Mouse (Mus musculus) cerebellum, adult 11 months (tissue): ENCODE measurements at regions not wholly inside any gene's neighbourhood (a gene's known extent, or its start where the extent isn't known, plus 50 kb on each side); places are given as distances from the start of the nearest gene placed in this dataset.

Experiments
- DNase-seq: peaks from one replicate; pipeline ENCODE4 v3.0.0; 2022

DNA sequence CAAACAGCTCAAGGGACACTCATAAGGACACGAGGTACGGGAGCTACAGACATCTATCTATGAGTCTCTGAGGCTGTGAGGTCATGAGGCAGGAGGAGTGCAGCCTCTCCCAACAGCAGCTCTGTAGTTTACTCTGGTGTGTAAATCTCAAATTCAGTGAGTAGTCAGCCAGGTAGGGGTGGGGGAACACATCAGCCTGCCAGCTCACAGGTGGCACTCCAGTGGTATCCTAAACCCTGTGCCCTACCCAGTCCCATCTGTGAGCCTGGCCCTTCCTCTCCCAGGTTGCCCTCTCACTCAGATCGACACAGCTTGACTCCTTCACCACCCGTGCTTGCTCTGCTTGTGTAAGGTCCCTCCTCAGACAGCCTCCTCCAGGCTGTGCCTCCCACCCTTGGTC is 202.2 kb downstream of the Sipa1l2 start:
- no peak for DNase-seq

DNA sequence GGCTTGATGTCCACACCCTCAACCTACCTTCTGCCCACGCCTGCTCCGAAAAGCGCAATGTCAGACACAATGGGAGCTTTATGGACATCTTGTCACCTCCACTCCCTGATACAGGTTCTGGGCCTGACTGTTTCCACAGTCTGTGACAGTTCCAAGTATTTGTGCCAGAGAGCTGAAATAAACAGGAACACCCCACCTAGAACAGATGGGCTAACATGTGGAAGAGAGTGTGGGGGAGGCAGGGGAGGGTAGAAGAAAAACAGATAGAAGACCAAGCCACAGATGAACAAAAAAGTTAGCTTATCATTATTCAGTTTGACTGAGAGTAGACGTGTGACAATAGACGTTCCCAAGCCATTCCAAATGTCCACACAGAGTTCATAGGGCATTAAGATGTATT is 204.6 kb downstream of the Sipa1l2 start:
- no peak for DNase-seq

DNA sequence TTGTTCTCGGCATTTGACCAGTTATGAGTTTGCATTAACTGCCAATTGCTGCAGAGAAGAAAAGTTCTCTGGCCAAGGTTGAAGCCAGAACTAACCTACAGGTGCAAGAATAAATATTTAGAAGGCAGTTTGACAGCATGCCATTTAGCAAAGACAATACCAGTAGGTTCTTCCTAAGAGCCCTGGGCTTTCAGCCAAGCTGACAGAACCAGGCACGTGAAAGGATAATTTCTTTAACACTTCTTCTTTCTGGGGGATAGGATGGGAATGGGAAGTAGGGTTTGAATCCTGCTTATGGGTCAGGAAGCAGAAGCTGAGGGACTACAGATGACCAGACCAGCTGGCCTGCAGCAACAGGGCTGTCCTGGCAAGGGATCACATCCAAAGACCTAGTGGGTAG is 210.2 kb downstream of the Sipa1l2 start:
- no peak for DNase-seq

DNA sequence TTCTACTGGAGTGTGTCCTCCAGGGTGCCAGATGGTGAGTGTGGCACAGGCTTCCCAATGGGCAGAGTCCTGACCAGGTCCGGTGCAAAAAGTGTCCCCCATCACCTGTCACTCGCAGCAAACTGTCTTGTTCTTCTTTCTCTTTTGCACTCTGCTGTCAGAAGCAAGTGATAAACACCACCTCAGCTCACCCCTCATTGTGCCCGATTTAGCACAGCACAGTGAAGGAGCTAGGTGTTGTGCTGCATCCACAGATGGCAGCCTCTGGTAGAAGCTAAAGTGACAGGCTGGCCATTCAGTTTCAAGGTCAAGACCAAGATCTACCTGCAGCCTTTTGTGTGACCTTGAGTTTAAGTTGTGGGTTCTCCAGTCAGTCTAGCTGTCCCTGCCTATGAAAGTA is 211.8 kb downstream of the Sipa1l2 start:
- no peak for DNase-seq

DNA sequence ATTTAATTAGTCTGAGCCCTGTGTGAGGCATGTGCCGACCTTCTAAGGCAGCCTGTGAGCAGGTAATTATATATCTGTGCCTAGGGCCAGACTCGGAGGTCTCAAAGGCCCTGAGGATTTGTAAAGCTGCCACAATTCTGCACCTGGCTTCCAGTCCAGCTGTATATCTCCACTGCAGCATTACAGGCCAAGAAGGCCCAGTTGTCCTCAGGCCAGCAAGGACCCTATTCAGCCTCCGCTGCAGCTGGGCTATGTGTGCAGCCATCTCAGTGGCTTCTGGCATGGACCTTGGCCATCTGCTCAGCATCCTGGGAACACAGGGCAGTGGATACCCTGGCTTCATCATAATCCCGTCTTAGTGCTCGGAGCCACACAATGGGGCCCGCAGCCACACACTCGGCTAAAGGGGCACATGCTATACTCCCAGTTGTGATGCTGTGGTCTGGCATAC is 214.5 kb downstream of the Sipa1l2 start:
- DNase-seq = no peak

DNA sequence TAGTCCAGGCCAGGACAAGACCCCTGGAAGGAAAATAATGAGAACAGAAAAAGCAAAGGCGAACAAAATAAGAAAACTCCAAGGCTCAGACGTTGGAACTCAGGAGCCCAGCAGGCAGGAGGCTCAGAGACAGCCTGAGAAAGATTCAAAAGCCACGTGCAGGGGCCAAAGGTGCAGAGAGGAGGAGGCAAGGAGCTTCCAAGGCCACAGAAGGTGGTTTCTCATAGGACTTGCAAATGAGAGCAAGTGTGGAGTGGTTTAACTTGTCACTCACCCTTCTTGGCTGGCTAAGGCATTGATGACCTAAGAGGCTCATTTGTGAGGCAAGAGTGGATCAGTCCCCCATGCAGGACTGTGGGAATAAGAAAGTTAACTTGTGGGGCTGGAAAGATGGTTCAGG is 217.3 kb downstream of the Sipa1l2 start:
- DNase-seq = no peak

DNA sequence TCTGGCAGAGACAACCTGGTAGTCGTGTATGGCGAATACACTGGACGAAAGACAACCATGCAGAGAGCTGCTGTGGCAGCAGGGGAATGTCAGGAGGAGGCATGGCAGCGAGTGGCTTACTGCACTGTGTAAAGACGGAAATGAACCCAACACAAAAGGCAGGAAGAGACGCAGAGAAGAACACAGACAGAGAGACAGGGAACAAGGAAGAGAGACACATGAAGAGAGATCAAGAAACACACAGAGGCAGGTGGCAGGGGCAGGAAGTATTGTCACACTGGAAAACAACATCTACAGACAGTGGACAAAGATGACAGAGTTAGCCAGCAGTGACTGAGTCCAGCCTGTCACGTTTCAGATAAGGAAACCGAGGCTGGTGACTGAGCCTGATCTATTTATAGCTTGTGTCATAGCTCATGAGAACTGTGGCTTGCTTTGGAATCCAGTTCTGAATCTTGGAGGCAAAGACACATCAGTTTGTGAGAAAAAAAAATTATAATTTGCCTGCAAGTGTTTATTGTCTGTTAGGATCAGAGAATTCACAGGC is 218.0 kb downstream of the Sipa1l2 start:
- DNase-seq = no peak

DNA sequence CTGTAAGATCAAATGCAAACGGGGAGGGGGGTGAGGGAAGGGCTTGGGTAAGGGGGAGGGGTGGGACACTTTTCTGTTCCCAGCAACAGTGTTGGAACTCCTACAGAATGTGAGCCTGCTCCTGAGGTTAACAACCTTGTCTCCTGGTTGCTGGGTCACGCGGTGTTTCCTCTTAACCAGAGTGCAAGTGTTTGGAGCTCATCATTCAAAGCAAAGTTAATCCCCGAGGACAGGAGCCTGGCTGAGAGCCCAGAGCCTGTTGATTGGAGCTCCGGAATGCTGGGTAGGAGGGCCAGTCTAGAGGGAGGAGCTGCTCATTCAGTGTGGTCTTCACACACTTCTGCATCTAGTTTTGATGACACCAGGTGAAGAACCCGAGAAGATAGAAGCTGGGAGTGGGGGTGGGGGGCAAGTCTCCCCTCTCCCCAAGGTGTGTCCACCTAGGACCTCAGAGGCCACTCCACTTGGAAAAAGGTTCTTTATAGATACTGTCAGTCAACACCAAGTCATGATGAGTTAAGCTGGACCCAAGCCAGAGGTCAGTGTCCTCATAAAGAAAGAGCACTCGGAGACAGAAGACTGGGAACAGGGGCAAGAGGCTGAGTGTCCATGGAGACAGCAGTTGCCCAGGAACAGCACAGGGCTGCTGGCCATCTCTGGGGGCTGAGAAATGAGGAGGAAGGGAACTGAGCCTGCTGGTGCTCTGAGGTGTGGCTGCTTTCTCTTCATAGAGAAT is 220.2 kb downstream of the Sipa1l2 start:
- DNase-seq = no peak

DNA sequence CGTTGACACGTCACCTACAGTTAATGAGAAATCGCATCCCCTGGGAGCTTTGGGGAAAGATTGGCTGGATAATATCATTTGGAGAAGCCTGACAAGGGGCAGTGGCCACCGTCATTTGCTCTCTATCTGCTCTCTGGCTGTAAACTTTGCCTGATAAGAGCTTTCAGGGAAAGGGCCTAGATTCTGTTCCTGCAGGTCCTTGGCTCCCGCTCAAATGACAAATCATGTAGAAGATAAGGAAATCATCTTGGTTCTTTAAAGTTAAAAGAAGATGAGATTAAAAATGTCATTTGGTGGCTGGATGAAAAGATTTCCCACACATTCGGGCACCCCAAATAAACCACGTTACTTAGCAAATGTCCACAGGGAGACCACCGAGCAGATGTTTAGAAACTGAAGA is 223.4 kb downstream of the Sipa1l2 start:
- no peak for DNase-seq

DNA sequence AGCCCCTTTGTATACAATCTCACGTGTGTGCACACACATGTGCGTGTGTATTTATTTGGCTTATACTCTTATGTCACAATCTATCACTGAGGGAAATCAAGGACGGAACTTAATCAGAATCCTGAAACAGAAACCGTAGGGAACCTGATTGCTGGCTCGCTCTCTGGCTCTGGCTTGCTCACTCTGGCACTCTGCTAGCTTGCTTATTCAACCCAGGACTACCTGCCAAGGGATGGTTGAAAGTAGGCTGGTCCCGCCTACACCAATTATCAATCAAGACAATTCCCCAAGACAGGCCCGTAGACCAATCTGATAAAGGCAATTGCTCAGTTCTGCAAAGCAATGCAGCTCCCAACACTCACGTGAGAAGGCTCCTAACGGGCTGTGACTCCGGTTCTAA is 224.0 kb downstream of the Sipa1l2 start:
- DNase-seq = no peak

DNA sequence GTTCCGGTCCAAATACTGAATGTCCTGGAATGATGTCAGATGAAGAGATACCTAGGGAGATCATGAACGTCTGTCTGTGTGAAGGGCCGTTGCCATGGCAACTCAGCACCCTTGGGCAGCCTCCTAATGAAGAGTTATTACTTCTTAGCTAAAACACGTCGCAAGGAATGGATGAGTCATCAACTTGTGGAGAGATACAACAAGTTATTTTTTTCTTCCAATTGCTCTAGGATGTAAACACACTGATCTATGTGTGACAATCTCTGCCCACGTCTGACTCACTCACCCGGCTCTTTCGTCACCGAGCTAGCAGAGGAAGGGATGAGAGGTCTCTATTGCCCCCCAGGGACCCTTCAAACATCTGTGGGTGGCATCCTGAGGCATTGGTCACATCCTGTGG is 225.7 kb downstream of the Sipa1l2 start:
- no peak for DNase-seq

DNA sequence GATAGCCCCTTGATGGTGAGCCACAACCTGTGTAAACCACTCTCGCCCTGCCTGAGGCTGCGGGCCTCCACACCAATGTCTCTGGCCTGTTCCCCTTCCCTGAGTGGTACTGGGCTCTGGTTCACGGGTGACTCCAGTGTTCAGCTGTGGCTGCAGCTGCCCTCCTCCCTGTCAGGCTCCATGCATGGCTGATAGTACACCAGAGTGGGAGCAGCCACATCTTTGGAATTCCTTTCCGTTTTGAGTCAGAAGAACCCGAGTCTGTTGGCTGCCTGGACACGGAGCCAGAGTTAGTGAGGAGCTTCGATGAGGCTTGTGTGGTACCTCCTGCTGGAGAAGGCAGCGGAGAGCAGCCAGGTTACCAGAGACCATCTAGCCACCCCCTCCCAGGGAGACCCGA is 227.1 kb downstream of the Sipa1l2 start:
- DNase-seq = no peak

DNA sequence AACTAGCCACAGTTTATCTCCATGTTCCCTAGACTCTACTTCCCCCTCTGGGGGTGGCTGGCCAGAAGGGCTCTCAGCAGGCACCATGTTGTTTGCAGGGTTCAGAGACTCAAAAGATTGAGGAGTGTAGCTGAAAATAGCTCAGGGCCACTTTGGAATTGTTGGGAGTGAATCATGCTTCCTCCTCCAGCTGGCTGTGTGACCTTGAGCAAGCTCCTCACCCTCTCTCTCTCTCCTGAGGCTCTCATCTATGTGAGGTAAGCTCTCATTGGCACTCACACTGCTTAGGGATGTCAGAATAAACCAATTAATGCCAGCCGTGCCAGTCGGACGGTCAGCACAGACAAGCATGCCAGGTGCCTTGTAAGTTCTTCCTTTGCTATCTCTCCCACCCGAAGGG is 228.0 kb downstream of the Sipa1l2 start:
- DNase-seq = no peak

DNA sequence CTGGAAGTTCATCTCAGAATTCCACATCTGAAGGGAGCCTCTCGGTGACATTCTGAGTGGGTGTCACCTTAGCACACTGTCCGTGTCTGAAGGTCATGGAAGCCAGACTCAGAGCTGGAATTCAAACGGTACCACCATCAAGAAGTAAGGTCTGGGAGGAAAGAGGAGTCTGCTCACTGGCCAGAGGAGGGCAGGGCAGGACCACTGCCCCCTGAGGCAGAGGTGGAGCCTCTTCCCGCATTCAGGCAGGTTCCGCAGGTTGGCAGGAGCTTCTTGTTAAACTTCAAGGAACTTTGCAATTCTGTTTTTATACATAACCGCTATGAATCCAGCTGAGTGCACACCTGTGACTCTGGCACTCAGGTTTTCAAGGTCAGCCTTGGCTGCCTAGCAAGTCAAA is 231.4 kb downstream of the Sipa1l2 start:
- DNase-seq = no peak

DNA sequence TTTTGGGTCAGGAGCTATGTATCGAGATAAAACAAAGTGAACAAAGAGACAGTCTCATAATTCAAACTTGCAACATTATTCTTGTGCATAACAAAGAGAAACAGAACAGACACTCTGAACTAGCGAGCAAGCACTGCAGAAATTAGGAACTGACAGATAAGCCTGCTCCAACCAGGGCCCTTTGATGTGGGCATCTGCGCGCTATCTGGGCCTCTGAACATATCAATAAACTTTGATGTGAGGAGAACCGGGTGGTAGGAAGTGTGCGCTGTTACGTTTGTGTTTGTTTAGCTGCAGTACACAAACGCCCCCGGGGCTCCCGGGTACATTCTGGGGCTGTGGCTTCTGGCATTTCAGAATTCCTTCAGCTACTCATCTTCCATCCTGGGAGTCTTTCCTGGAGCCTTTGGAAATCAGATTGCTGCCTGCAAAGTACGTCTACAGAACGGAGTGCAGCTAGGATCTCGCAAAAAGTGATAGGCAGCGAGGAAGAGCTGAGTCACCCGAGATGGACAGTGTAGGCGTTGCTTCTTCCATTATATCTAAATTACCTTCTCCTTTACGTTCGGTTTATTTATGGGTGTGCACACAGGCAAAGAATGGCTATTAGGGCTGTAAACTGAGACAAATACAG is 232.0 kb downstream of the Sipa1l2 start:
- DNase-seq = no peak

DNA sequence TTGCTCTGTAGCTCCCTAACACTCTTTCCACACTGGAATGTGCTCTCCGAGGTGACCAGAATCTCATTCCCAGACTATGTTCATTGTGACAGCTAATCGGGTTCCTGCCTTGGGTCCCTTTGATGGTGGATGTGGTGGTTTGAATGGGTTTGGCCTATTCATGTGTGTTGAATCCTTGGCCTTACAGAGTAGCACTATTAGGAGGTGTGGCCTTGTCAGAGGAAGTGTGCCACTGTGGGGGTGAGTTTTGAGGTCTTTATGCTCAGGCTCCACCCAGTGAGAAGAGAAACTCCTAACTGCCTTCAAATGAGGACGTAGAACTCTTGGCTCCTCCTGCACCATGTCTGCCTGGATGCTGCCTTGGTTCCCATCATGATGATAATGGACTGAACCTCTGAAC is 232.8 kb downstream of the Sipa1l2 start:
- DNase-seq = no peak

DNA sequence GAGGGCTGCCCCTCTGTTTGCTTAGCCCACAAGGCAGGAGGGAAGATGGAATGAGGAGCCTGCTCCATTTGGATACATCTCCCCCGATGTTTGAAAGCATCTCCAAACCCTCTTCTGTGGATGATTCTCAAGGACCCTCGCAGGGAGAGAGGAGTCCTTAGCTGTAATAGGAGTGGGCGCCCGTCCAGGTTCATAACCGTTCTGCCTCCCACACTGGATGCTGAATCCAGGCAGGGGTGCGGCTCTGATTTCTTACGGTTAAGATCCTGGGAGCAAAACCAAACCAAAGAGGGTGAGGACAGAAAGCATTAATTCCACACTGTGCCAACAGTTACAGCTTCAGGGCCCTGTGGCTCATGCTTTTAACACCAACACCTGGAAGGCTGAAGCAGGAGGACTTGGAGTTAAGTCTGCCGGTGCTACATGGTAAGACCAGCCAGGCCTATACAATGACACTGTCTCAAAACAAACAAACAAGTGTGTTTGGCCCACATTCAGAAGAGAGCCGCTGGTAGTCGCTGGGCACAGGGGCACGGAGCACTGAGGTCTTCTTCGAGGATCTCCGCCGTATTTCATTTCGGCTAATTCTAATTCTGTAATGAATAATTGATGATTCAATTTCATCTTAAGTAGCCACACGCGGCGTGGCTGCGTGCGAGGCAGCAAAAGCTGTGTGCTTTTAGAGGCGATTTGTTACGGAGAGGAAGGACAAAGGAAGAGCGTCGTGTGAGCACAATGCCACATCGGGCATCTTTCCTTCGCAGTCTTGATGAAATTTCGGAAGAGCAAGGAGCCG is 233.8 kb downstream of the Sipa1l2 start:
- DNase-seq = no peak

DNA sequence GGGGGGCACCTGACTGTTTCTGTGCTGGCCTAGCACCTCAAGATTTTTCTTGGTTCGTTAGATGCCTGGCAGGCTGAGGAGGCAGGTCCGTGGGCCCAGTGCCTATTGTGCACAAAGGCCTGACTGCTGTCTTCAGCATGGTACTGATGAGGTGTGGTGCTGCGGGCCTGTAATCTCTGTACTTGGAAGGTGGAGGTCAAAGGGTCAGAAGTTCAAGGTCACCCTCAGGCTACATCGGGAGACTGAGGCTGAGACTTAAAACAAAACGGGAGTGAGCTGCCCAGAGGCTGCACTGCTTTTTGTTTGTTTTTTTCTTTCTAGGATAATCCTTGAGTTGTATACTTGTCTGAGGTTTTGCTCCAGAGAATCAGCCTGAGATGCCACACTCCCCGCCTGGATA is 234.4 kb downstream of the Sipa1l2 start:
- DNase-seq = no peak

DNA sequence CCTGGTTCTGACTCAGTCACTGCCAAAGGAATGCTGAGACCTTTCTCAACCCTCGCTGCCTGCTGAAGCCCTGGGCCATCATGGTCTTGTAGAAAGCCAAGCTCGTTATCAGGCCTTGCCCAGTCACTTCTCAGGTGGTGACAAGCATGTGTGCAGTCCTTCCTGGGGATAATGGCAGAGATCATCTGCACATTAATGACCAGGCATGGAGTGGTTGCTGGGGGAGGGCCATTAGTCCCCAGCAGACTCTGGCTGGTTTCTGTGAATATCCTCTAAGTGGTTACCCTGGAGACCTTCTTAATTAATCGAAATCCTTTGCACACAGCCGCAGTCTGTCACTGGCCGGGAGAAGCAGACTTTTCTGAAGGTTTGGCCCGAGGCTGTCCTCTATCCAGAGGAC is 239.0 kb downstream of the Sipa1l2 start:
- no peak for DNase-seq

DNA sequence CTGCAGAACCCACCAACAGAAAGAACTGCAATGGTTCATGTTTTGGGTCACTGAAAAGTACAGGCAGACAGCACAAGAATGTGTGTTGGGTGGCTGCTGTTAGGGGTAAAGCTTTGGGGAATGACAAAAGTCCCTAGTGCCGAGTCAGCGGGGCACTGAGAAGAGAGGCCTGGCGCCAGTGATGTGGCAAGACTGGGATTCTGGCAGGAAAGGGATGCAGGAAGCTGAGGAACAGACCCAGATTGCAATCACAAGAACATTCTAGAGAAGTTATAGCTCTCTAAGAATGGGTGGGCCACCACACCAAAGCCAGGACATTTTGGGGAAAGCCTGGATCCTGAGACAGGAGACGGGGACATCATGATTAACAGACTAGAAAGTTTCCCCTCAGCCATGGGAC is 241.0 kb downstream of the Sipa1l2 start:
- no peak for DNase-seq

DNA sequence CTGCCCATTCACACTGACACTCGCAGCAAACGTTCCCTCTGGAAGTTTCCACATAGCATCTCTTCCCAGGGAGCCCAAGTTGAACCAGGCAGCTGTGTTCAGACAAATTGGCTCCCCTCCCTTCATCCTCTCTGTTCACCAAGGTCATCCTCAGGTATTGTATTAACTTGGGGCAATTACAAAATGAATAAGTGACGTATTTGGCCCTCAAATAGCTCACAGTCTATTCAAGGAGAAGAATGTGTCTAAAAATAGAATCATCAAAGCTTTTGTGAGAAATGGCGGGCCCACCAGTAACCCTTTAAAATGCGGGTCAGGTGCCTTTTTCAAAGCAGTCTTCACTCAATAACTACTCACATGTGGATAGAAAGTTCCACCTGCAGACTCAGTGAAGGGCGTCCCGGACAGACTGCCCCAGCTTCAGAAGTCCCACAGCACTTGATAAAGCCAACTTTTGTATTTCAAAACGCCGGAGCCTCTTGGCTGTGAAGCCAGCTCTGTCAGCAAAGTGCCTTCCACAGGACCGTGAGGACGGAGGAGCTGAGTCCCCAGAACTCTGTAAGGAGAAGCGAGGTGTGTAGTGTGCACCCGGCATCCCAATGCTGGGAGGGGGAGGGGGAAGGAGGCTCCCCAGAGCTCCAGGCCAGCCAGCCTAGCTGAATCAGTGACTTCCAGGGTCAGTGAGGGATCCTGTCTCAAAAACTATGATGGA is 241.9 kb downstream of the Sipa1l2 start:
- DNase-seq = no peak

DNA sequence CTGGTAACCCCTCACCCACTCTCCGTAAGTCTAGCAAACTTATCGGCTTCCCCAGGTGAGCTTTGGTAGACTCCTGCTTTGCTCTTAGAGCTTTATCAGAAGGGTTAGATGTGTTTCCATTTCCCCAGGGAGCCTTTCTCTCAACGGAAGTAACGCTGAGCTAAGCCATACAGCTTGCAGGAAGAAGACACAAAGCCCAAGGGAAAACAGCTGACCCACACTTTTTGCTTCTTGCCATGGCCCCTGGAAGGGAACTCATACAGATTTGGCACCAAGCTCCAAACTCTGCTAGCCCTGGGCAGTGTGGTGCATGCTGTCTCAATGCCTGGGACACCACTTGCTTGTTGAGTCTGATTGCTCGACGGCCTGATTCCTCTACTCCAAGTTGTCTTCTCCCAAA is 242.6 kb downstream of the Sipa1l2 start:
- DNase-seq = no peak

DNA sequence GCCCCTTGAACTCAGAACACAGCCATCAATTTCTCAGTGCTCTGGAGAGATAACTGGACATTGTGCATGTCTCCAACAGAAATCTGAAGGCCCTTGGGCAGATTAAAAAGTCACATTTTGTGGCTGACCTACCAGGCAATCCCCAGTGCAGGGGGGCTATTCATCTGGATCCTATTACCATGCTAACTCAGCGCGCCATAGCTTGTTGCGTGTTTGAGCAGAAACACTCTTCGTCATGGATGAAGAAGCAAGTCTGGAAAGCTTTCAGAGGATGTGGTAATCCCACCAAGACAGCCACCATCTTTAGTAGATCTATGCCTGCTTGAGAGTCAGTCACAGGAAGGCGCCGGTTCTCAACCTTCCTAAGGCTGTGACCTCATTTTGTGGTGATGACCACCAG is 243.9 kb downstream of the Sipa1l2 start:
- DNase-seq = no peak
